Mouse (Mus musculus) liver, postnatal 0 days (tissue): ENCODE measurements around the gene Vps37b.
A peak's percentile ranks its signal among the peaks of the same experiment; 100 is the strongest.

Experiments used
- CTCF ChIP-seq: sonication (generic); IDR thresholded peaks from 2 replicates; pipeline ENCODE4 v1.5.1; 2016; ENCODE audit warnings: antibody characterized with exemption, low read depth
- EP300 ChIP-seq: IDR thresholded peaks from 2 replicates; pipeline ENCODE4 v1.6.1; 2016; ENCODE audit warnings: antibody characterized with exemption, low read depth, mild to moderate bottlenecking

DNA sequence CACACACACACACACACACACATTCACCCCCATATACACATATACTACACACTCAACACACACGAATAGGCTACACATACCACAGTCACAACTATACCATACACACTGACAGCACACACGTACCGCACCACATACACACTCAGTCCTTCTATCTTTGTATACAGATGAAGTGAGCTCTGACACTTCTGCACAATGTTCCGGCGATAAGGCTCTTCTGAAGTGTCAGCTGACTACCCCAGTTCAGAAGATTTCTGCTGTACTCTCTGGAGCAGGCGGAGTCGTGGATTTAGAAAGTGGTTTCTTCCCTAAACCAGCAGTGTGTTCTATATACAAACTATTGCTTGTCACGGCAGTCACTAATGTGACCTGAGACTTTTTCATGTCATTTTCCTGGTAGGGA is 22.0 kb downstream of the Vps37b start:
- TF ChIP-seq CTCF (no peak), EP300 (peak; percentile 63)
